Mouse (Mus musculus): ENCODE measurements at regions not wholly inside any gene's neighbourhood (a gene's known extent, or its start where the extent isn't known, plus 50 kb on each side); places are given as distances from the start of the nearest gene placed in this dataset.

DNA sequence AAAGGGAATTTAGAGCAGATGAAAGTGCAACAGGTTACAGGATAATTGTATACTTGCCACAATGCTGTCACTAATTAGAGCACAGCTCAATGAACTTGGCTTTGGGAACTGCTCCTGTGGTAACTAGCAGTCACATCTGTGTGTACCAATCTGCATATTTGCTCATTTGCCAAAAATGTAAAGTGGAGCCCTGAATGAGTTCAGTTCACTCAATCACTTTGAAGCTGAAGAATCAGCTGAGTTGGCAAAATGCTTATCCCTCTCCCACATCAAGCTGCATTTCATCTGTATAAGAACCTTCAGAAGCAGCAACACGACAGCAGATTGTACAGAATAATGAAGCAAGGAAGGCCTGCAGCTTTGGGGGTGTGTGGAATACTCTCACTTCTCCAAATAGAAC lies 1712.8 kb upstream of the Gm37988 start:
- TF ChIP-seq POLR2A (IDR thresholded peaks at IDR 0.05; ENCODE audit: low read depth, low read length) (no peak), CTCF (conservative IDR thresholded peaks at IDR 0.05; ENCODE audit: insufficient read depth, insufficient read length, low read depth, low read length) (no peak)

Measured in kidney, adult 2 months (tissue).